Mouse (Mus musculus) retina, embryonic 14.5 days (tissue): ENCODE results near the gene Pacsin1.
A peak's percentile ranks its signal among the peaks of the same experiment; 100 is the strongest.

Experiments used
- DNase-seq: peaks from one replicate; pipeline ENCODE4 v3.0.0-alpha.2; 2015; ENCODE audit warnings: low spot score

Pacsin1 gene

DNA sequence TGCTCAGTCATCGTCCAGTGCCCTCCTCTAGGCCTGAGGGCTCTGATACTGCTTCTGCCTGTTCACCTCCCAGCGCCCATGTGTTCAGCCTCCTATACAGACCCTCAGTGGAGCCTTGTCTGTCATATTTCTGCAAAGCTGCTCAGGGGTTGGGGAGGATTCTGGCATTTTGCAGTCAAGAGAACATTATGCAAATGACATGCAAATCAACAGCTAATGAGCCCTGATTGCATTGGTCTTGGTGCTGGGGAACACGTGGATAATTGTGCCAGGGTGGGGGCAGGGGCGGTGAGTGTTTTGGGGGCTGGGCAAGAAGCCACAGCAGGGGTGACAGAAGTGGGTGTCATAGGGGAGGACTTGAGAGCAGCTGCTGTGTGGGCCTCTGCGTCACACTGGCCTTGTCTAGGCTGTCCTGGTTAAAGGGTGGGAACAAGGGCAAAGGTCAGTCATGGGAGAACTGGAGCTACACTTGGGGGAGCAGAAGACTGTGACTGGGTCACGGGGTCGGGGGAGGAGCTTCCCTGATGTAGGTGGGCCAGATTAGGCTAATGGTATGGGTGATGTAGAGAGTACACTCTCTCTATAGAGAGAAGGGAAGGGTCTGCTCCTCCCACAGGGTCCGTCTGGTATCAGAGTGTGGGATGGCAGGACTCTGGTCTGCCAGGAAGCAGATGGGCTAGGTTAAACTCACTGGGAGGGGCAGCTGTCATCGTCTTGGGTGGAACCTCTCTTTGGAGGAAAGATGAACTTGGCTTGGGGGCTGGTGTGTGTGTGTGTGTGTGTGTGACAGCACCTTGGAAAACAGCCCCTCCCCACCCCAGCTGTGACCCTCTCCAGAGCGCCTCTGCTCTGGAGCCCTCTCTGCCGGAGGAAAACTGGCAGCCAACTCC lies 23.9 kb downstream of the Pacsin1 start:
- DNase-seq: peak; percentile 41

DNA sequence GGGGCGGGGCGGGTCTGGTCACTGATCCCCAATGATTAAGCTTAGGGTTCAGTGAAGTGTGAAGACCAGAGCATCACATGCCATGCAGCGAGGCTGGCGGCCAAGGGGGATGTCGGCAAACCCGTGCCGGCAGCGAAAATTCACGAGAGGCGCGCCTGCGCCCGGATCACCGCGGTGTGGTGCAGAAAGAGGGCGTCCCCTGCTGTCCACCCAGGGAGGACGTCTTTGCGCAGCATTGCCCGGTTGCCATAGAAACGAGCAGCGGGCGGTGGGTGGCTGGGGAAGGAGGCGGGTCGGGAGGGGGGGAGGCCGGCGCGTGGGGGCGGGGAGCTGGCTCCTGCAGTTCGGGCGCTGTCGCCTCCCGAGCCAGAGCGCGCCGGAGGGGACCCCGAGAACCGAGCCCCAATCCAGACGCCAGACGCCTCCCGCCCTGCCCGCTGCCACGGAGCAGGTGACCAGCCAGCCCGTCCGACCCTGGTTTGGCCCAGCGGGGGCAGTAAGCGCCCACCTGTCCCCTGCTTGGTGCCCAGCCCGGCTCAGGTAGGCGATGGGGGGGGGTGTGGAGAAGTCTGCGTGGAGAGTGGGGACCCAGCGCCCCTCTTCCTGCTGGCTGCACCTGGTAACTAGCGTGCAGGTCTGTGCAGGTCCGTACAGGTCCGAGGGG lies 29.7 kb downstream of the Pacsin1 start:
- DNase-seq: peak; percentile 85

- peak; percentile 36 for DNase-seq
These were observed 30.2 kb downstream of the Pacsin1 start for GRCm38 (mm10) chr17:27685550-27685913.

- DNase-seq: no peak
These were observed 31.1 kb downstream of the Pacsin1 start for GRCm38 (mm10) chr17:27686395-27686794.

DNA sequence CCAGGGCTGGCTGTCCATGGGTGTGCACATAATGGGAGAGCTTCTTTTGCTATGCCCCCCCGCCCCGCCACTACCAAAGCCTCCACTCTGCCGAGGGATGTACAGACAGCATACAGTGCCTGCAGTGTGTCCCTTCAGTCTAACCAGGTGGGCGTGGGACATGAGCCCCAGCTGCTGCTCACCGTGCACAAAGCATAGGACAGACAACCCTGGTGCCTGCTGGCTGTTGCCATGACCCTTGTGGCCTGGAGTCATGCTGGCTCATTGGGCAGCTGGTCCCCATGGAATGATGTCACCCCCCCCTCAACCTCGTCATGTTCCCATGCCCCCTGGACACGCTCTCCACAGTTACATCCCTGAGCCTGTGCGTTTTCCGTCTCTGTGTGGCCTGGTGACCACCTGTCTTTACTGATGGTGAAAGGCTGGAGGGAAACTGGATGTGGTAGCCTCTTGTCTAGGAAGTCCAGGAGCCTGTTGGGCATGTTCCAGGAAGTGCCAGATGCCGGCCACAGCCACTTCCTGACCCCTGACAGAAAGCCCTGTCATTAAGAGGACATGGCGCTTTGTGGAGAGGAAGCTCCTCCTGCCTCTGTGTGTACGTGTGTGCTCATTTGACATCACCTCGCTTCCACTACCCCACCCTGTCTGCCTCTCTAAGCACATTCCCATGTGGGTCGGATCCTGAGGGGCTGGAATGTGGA lies 35.8 kb downstream of the Pacsin1 start:
- no peak for DNase-seq

GRCm38 (mm10) chr17:27699641-27700244 lies 44.4 kb downstream of the Pacsin1 start:
- DNase-seq: no peak

DNA sequence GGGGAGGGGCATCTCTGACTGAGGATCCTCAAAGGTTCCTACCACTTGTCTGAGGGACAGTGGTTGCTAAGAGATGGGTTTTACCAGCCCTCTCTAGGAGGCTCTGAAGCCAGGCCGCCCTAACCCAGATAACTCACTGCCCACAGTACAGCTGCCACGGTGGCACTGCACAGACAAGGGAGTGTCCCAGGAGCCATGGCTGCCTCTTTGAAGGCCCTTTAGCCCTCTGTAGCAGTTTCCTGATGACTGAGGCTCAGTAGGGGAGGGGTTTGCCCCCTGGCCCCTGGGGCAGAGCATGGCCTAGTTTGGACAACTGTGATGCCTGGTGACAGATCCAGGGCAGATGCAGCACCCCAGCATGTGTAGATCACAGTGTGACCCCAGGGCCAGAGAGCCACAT lies 45.5 kb downstream of the Pacsin1 start:
- peak; percentile 72 for DNase-seq

GRCm38 (mm10) chr17:27701856-27702255 lies 46.5 kb downstream of the Pacsin1 start:
- peak; percentile 57 for DNase-seq

- DNase-seq: peak; percentile 85
These were observed 47.2 kb downstream of the Pacsin1 start for GRCm38 (mm10) chr17:27702518-27702917.

DNA sequence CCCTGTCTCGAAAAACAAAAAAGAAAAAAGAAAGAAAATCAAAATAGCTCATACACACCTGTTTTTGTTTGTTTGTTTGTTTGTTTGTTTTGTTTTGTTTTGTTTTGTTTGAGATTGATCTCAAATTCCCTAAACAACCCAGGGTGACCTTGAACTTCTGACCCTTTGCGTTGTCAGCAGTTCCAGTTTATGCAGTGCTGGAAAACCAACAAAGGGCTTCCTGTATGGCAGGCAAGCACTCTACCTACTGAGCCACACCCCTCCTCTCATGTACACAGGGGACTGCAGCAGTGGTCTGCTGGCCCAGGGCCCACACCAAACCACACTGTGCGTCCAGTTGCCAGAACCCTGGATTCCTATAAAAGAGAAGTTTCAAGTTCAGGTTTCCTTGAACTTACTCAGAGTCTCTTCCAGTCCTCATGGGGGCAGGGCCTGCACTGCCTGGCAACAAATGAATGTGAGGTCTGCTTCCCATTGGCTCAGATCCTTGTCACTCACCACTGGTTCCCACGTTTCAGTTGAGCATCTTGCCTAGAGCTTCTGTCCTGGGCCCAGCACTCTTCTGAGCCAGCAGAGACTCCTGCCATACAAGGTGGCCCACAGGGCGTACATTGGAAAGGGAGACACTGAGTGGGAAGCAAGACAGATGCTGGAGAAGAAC lies 48.8 kb downstream of the Pacsin1 start:
- peak; percentile 71 for DNase-seq

DNA sequence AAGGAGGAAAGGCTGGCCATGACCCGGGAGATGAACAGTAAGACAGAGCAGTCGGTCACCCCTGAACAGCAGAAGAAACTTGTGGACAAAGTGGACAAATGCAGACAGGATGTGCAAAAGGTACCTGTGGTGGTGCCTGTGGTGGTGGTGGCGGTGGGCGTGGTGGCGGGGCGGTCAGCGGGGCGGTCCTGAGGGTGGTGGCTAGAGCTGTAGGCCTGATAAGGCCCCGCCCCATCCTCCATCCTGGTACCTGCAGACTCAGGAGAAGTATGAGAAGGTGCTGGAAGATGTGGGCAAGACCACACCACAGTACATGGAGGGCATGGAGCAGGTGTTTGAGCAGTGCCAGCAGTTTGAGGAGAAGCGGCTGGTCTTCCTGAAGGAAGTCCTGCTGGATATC lies 50.4 kb downstream of the Pacsin1 start:
- DNase-seq: no peak

DNA sequence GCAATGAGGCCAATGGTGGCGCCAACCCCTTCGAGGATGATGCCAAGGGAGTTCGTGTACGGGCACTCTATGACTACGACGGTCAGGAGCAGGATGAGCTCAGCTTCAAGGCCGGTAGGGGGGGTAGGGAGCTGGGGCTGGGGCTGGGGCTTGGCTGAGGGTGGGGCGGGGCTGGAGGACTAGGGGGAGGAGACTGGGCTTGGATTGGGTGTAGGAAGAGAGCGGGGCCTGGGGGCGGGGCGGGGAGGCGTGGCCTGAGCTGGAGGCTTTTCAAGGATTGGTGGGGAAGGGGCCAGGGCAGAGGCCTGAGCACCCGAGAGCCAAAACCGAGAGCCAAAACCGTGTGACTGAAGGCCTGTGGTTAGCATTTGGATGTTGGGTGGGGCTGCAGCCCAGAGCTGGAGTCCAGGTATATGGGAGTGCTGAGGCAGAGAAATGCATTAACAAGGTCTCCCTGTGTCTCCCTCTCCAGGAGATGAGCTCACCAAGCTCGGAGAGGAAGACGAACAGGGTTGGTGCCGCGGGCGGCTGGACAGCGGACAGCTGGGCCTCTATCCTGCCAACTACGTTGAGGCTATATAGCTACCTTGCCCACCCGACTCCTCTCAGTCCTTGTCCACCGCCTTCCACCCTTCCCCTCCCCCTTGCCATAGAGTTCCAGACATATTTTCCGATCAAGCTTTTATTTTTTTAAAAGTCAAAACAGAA lies 52.8 kb downstream of the Pacsin1 start:
- peak; percentile 93 for DNase-seq

- no peak for DNase-seq
These were observed 54.3 kb downstream of the Pacsin1 start for GRCm38 (mm10) chr17:27709650-27710049.

- DNase-seq: no peak
These were observed 57.5 kb downstream of the Pacsin1 start for GRCm38 (mm10) chr17:27712832-27713231.

DNA sequence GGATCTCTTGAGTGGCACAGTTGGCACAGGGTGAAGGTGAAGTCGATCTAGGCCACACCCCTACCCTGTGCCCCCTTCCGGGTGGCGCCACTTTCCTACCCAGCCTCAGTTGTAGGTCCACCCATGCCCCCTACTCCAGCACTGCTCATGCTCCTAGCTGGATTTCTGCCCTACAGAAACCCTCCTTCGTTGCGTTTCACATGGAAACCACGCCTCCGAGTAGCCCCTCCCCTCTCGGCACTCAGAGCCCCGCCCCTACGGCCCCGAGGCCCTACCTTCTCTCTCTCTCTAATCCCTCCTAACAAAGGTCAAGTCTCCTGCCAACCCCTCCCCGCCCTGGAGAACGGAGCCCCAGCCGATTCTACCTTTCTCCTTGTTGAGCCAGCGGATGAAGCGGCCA lies 61.5 kb downstream of the Pacsin1 start:
- DNase-seq: peak; percentile 72

- peak; percentile 71 for DNase-seq
These were observed 62.9 kb downstream of the Pacsin1 start for GRCm38 (mm10) chr17:27718250-27718649.

DNA sequence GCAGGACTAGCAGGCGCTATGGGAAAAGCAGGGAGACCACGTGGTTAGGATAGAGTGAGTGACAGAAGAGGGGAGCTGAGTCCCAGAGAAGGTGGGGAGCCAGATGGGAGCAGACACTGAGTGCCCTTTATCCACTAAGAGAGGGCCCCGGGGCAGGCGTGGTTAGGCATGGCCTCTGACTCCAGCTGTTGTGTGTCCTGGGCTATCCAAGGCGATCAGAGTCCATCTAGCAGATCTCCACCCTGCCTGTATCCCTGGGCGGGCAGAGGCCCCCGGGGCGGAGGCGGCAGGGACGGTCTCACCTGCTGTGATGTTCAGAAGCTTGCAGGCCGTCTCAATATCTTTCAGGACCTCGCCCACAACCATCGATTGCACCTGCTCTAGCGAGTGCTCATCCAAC lies 64.4 kb downstream of the Pacsin1 start:
- peak; percentile 29 for DNase-seq

DNA sequence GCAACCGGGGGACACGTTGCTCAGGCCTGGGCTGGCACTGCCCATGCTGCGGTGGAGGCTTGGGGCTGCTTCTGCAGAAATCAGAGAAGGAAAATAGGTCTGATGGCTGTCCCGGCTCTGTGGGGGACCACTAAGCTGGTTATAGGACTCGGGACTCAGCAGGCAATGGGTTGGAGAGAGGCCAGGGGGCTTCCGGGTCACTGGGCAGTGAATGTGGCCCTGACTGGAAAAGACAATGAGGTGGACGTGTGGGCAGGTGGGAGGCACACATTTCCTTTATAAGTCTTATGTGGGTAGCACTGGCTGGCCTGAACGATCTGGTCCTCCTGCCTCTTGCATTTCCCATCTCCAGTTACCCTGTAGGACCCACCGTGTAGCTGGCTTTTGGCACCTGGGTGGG lies 65.0 kb downstream of the Pacsin1 start:
- DNase-seq: peak; percentile 52

- no peak for DNase-seq
These were observed 65.9 kb downstream of the Pacsin1 start for GRCm38 (mm10) chr17:27721125-27721664.

DNA sequence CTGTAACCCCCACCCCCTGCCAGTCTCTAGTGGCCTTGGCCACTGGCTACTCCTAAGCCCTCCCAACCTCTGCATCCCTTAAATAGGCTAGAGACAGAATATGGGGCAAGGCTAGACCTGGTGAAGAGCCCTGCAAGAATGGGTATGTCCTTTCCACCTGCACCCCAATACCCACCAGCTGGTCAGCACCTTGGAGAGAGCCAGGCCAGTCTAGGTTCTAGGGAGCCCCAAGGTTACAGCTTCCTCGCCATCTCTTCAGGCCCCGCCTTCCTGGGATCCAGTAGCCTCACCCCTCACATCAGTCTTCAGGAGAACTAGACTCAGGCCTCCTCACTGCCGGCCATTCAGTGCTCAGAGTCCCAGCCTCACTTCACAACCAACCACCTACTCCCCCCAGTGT lies 69.0 kb downstream of the Pacsin1 start:
- no peak for DNase-seq

DNA sequence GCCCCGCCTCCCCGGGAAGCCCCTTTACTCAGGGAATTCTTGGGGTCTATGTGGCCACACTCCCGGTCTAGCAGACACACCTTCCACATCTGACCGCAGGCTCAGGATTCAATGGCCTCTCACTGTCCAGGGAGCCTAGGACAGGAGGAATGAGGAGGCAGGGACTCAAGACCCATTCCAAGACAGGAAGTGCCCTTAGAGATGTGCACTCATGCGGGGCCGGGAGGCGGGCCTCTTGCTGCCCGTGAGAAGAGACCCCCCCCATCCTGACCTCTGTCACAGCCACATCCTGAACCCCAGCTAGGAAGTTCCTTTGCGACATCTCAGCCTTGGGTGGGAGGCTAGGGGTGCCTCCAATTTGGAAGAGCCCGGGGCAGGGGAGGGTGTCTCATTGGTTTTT lies 69.7 kb downstream of the Pacsin1 start:
- DNase-seq: no peak
